Mouse (Mus musculus) forebrain, embryonic 11.5 days (tissue): Measurements from ENCODE around the gene Gm20509. TPM values are rescaled to one million over a fixed set of nuclear protein-coding genes. Genes with fewer than 3 reads are reported as not detected.
"Not testable (repeated sequence)": the region's sequence is repeated elsewhere in the genome, so short reads cannot be mapped to it uniquely, and the experiment has no call there.

Source experiments
- ATAC-seq: fragments of 200-750 bp; cut with Nextera tagmentation; replicated peaks from 2 replicates; pipeline ENCODE4 v1.8.0; 2017; ENCODE audit warnings: moderate TSS enrichment; ENCODE audit not compliant: low FRiP score
- DNase-seq: peaks from one replicate; pipeline ENCODE4 v3.0.0-alpha.2; 2017; ENCODE audit warnings: low spot score
- H3K27ac ChIP-seq: fragments of 300-500 bp; sonication (generic); 2 replicates; pipeline ENCODE4 v1.5.1; 2014; ENCODE audit warnings: low read depth, low read length
- H3K27me3 ChIP-seq: fragments of 300-500 bp; sonication (generic); 2 replicates; pipeline ENCODE4 v1.6.1; 2014; ENCODE audit warnings: mild to moderate bottlenecking, low read length, mixed read lengths; ENCODE audit not compliant: control insufficient read depth, insufficient read depth
- H3K36me3 ChIP-seq: fragments of 300-500 bp; sonication (generic); 2 replicates; pipeline ENCODE4 v1.6.1; 2014; ENCODE audit warnings: mild to moderate bottlenecking, low read length, moderate library complexity, mixed read lengths; ENCODE audit not compliant: control insufficient read depth, insufficient read depth
- H3K4me1 ChIP-seq: fragments of 300-500 bp; sonication (generic); replicated peaks from 2 replicates; pipeline ENCODE4 v1.6.1; 2014; ENCODE audit warnings: low read length, mixed read lengths; ENCODE audit not compliant: control insufficient read depth, insufficient read depth
- H3K4me2 ChIP-seq: fragments of 300-500 bp; sonication (generic); 2 replicates; pipeline ENCODE4 v1.6.1; 2014; ENCODE audit warnings: low read depth, mild to moderate bottlenecking, low read length, moderate library complexity, mixed read lengths; ENCODE audit not compliant: severe bottlenecking
- H3K4me3 ChIP-seq: fragments of 300-500 bp; sonication (generic); 2 replicates; pipeline ENCODE4 v1.5.1; 2014; ENCODE audit warnings: low read depth, low read length
- H3K9ac ChIP-seq: fragments of 300-500 bp; sonication (generic); 2 replicates; pipeline ENCODE4 v1.6.1; 2014; ENCODE audit warnings: low read length
- H3K9me3 ChIP-seq: fragments of 300-500 bp; sonication (generic); 2 replicates; pipeline ENCODE4 v1.6.1; 2016; ENCODE audit warnings: low read length, mixed read lengths; ENCODE audit not compliant: control insufficient read depth
- WGBS: fragments of 180-500 bp; shearing (Covaris S2); extraction: QIAGEN DNeasy Blood & Tissue Kit; methylation state at CpG from one replicate; pipeline ENCODE4 v1.1.7; 2014; 5-methylcytosine and 5-hydroxymethylcytosine counted together
- polyA plus RNA-seq: library from polyadenylated mRNA; unstranded; fragments of >200 nt; fragmentation: Nextera tagmentation; extraction: Ambion mirVana; gene quantifications from 2 replicates; pipeline ENCODE4 v1.2.1, GENCODE M21; 2014

Gm20509 gene
- polyA plus RNA-seq, 1 experiment from 2014 or later = not detected

GRCm38 (mm10) chr9:73105141-73105540 lies 2.9 kb downstream of the Gm20509 start:
- H3K9me3 ChIP-seq = no peaks in the 10 kb centered on the region
- no peak overlapping the region for H3K4me2 ChIP-seq
- DNase-seq (no peak), ATAC-seq (no peak)
- no peak overlapping the region for H3K27ac ChIP-seq
- no peak overlapping the region for H3K4me3 ChIP-seq
- peaks cover 17% of the 10 kb centered on the region; the same call in 1 of the 2 replicates for H3K27me3 ChIP-seq
- H3K9ac ChIP-seq = no peak overlapping the region
- no peaks in the 10 kb centered on the region for H3K4me1 ChIP-seq
- H3K36me3 ChIP-seq = no peaks in the 10 kb centered on the region
- 58% methylated on average over 1 of the region's 1 CpGs for WGBS

GRCm38 (mm10) chr9:73105771-73106170 lies 3.5 kb downstream of the Gm20509 start:
- Histone ChIP-seq H3K4me3 (no peak overlapping the region), H3K9ac (no peak overlapping the region), H3K27ac (no peak overlapping the region), H3K36me3 (no peaks in the 10 kb centered on the region), H3K4me2 (no peak overlapping the region), H3K4me1 (no peaks in the 10 kb centered on the region), H3K9me3 (no peaks in the 10 kb centered on the region), H3K27me3 (peaks cover 17% of the 10 kb centered on the region; the same call in 1 of the 2 replicates)
- ATAC-seq (no peak), DNase-seq (no peak)

GRCm38 (mm10) chr9:73112919-73113906 lies 10.9 kb downstream of the Gm20509 start, which contains the start of gene Rsl24d1:
TSS of gene Rsl24d1 (plus strand) at chr9:73113426.
- peaks cover 7% of the 10 kb centered on the region; the same call in 1 of the 2 replicates for H3K36me3 ChIP-seq
- whole genome bisulfite sequencing = under 1% methylated on average over 64 of the region's 64 CpGs
- H3K9me3 ChIP-seq = no peaks in the 10 kb centered on the region
- 0 out of 2 replicates have a peak, but pooled peaks cover 2% of the 10 kb centered on the region for H3K4me1 ChIP-seq
- H3K27ac ChIP-seq = peak within 1 kb of the TSS; percentile 64
- peak within 1 kb of the TSS; percentile 87 for H3K4me3 ChIP-seq
- H3K27me3 ChIP-seq = no peaks in the 10 kb centered on the region
- peak within 1 kb of the TSS; percentile 62 for H3K4me2 ChIP-seq
- ATAC-seq (peak; percentile 96), DNase-seq (peak; percentile 88)
- H3K9ac ChIP-seq = peak within 1 kb of the TSS; percentile 77

- not testable (repeated sequence) for ATAC-seq, DNase-seq, H3K36me3 ChIP-seq
These were observed 14.4 kb downstream of the Gm20509 start for GRCm38 (mm10) chr9:73116704-73117103.

GRCm38 (mm10) chr9:73118012-73118411 lies 15.7 kb downstream of the Gm20509 start:
- whole genome bisulfite sequencing = 89% methylated on average over 4 of the region's 4 CpGs
- ATAC-seq = no peak
- Histone ChIP-seq H3K9ac (no peak overlapping the region), H3K36me3 (peaks cover 8% of the 10 kb centered on the region; the same call in 1 of the 2 replicates), H3K4me3 (no peak overlapping the region), H3K9me3 (no peaks in the 10 kb centered on the region), H3K4me2 (no peak overlapping the region), H3K4me1 (0 out of 2 replicates have a peak, but pooled peaks cover 2% of the 10 kb centered on the region), H3K27ac (no peak overlapping the region), H3K27me3 (no peaks in the 10 kb centered on the region)
- no peak for DNase-seq

More at GRCm38 (mm10) chr9:73116704-73117103, 14.4 kb downstream of the Gm20509 start:
- H3K4me2 ChIP-seq, H3K9ac ChIP-seq, H3K4me3 ChIP-seq, H3K4me1 ChIP-seq, H3K27me3 ChIP-seq, H3K27ac ChIP-seq, H3K9me3 ChIP-seq: not testable (repeated sequence)
- 86% methylated on average over 5 of the region's 6 CpGs for WGBS

GRCm38 (mm10) chr9:73121735-73122134 lies 19.5 kb downstream of the Gm20509 start:
- no peak overlapping the region for H3K9ac ChIP-seq

GRCm38 (mm10) chr9:73125043-73125570 lies 22.8 kb downstream of the Gm20509 start:
- H3K9me3 ChIP-seq = no peaks in the 10 kb centered on the region
- ATAC-seq (no peak), DNase-seq (no peak)
- peaks cover 10% of the 10 kb centered on the region; the same call in 1 of the 2 replicates for H3K36me3 ChIP-seq
- no peak overlapping the region for H3K9ac ChIP-seq
- 92% methylated on average over 8 of the region's 8 CpGs for WGBS
- H3K4me1 ChIP-seq = no peaks in the 10 kb centered on the region
- no peaks in the 10 kb centered on the region for H3K27me3 ChIP-seq
- no peak overlapping the region for H3K4me2 ChIP-seq
- H3K27ac ChIP-seq = no peak overlapping the region
- no peak overlapping the region for H3K4me3 ChIP-seq

More at GRCm38 (mm10) chr9:73121735-73122134, 19.5 kb downstream of the Gm20509 start:
- Histone ChIP-seq H3K9me3 (no peaks in the 10 kb centered on the region), H3K4me3 (no peak overlapping the region), H3K27ac (no peak overlapping the region), H3K27me3 (no peaks in the 10 kb centered on the region), H3K4me2 (no peak overlapping the region), H3K36me3 (peaks cover 11% of the 10 kb centered on the region; the same call in 1 of the 2 replicates), H3K4me1 (no peaks in the 10 kb centered on the region)
- WGBS = 86% methylated on average over 8 of the region's 8 CpGs
- no peak for DNase-seq
- ATAC-seq = no peak

GRCm38 (mm10) chr9:73127457-73127856 lies 25.2 kb downstream of the Gm20509 start:
- no peaks in the 10 kb centered on the region for H3K9me3 ChIP-seq
- ATAC-seq = no peak
- WGBS = 90% methylated on average over 2 of the region's 2 CpGs
- H3K27ac ChIP-seq = no peak overlapping the region
- no peak overlapping the region for H3K4me2 ChIP-seq
- H3K36me3 ChIP-seq = peaks cover 10% of the 10 kb centered on the region; the same call in 1 of the 2 replicates
- H3K9ac ChIP-seq = no peak overlapping the region
- H3K4me3 ChIP-seq = no peak overlapping the region
- no peaks in the 10 kb centered on the region for H3K27me3 ChIP-seq
- no peaks in the 10 kb centered on the region for H3K4me1 ChIP-seq
- DNase-seq = no peak
